Mouse (Mus musculus): ENCODE data around the gene Gm6871. TPM values are rescaled to one million over a fixed set of nuclear protein-coding genes. Genes with fewer than 3 reads are reported as not detected.
A peak's percentile ranks its signal among the peaks of the same experiment; 100 is the strongest.
"Not testable (repeated sequence)": the region's sequence is repeated elsewhere in the genome, so short reads cannot be mapped to it uniquely, and the experiment has no call there.

The Gm6871 gene
- polyA plus RNA-seq (2014; fragmentation: Nextera tagmentation; extraction: Ambion mirVana): not detected in 2 replicates

DNA sequence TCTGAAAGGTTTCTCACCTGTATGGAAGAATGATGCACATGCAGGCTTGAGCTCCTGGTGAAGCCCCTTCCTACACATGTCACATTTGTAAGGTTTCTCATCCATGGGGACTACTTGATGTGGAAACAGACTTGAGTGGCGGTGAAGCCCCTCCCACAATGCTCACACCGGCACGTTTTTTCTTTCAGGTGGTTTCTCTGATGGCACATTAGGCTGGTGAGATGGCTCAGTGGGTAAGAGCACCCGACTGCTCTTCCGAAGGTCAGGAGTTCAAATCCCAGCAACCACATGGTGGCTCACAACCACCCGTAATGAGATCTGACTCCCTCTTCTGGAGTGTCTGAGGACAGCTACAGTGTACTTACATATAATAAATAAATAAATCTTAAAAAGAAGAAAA is at the start of gene Gm6871:
Gene Gm6871, minus strand, starts transcription at position 101 of the 400 bp plus-strand sequence.
- H3K4me1 ChIP-seq (ENCODE audit: control insufficient read depth, insufficient read depth, low read length); H3K9ac ChIP-seq (replicated peaks; ENCODE audit: low read length); H3K9me3 ChIP-seq (replicated peaks; ENCODE audit: control insufficient read depth, low read length); DNase-seq (ENCODE audit: low spot score); ATAC-seq (replicated peaks; ENCODE audit: insufficient number of reproducible peaks, low FRiP score, low TSS enrichment, low read depth); H3K4me3 ChIP-seq (ENCODE audit: low read depth, low read length); H3K27me3 ChIP-seq (ENCODE audit: control insufficient read depth, insufficient read depth, low read length); H3K27ac ChIP-seq (replicated peaks; ENCODE audit: low read depth, low read length); H3K4me2 ChIP-seq (ENCODE audit: low read depth, low read length); H3K36me3 ChIP-seq (replicated peaks; ENCODE audit: control insufficient read depth, insufficient read depth, low read depth, low read length): not testable (repeated sequence)
- 82% methylated on average over 5 of the region's 6 CpGs for WGBS

DNA sequence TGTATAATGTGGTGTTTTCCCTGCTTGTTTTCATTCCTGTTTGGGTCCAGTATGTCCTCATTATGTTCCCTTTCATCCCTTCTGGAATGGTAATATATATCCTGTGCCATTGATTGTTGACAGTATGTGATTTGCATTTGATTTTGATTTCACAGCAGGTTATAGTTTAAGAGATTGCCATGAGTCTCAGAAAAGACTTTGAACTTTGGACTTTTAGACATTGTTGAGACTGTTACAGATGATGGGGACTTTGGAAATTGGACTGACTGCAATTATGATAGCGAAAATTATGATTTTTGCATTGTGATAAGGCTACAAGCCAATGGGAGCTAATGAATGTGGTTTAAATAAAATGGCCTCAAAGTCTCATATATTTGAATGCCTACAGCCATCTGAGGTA is 42.8 kb upstream of the Gm6871 start:
- not testable (repeated sequence) for H3K4me1 ChIP-seq (ENCODE audit: control insufficient read depth, insufficient read depth, low read length); H3K27ac ChIP-seq (replicated peaks; ENCODE audit: low read depth, low read length); H3K36me3 ChIP-seq (replicated peaks; ENCODE audit: control insufficient read depth, insufficient read depth, low read depth, low read length); H3K9ac ChIP-seq (replicated peaks; ENCODE audit: low read length); H3K27me3 ChIP-seq (ENCODE audit: control insufficient read depth, insufficient read depth, low read length); ATAC-seq (replicated peaks; ENCODE audit: insufficient number of reproducible peaks, low FRiP score, low TSS enrichment, low read depth); H3K4me2 ChIP-seq (ENCODE audit: low read depth, low read length); H3K9me3 ChIP-seq (replicated peaks; ENCODE audit: control insufficient read depth, low read length); H3K4me3 ChIP-seq (ENCODE audit: low read depth, low read length); DNase-seq (ENCODE audit: low spot score)
- 95% methylated on average over 1 of the region's 1 CpGs for WGBS

DNA sequence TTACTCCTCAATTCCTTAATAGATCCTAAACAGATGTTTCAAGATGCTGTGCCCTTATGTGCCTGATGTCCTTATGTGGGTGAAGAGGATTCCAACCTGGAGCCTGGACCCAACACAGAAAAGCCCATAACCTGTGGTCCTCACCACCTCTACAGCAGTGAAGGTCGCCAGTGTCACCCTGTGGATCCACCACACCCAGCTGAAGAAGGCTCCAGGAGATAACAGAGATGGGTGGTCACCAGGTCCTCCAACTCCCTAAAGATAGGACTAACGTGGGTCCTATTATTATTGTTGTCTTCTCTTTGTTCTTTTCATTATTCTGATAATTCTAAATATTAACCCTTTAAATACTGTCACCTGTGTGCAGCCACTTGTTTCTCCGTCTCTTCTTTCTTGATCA is 38.2 kb upstream of the Gm6871 start:
- H3K36me3 ChIP-seq (replicated peaks; ENCODE audit: control insufficient read depth, insufficient read depth, low read depth, low read length): no peaks in the 10 kb centered on the region; the same call in 1 of the 2 replicates
- H3K9me3 ChIP-seq (replicated peaks; ENCODE audit: control insufficient read depth, low read length): no peaks in the 10 kb centered on the region
- H3K4me1 ChIP-seq (ENCODE audit: control insufficient read depth, insufficient read depth, low read length): no peaks in the 10 kb centered on the region
- no peak overlapping the region for H3K27ac ChIP-seq (replicated peaks; ENCODE audit: low read depth, low read length)
- WGBS: 92% methylated on average over 3 of the region's 3 CpGs
- ATAC-seq (replicated peaks; ENCODE audit: insufficient number of reproducible peaks, low FRiP score, low TSS enrichment, low read depth) (no peak), DNase-seq (ENCODE audit: low spot score) (no peak)
- H3K27me3 ChIP-seq (ENCODE audit: control insufficient read depth, insufficient read depth, low read length): no peaks in the 10 kb centered on the region
- H3K4me2 ChIP-seq (ENCODE audit: low read depth, low read length): no peak overlapping the region
- H3K4me3 ChIP-seq (ENCODE audit: low read depth, low read length): no peak overlapping the region
- no peak overlapping the region for H3K9ac ChIP-seq (replicated peaks; ENCODE audit: low read length)

GRCm38 (mm10) chr7:41599932-41600548 is 26.6 kb upstream of the Gm6871 start:
- peak overlapping the region; percentile 58 for H3K4me3 ChIP-seq (ENCODE audit: low read depth, low read length)
- no peaks in the 10 kb centered on the region for H3K9me3 ChIP-seq (replicated peaks; ENCODE audit: control insufficient read depth, low read length)
- H3K36me3 ChIP-seq (replicated peaks; ENCODE audit: control insufficient read depth, insufficient read depth, low read depth, low read length): no peaks in the 10 kb centered on the region
- no peak for ATAC-seq (replicated peaks; ENCODE audit: insufficient number of reproducible peaks, low FRiP score, low TSS enrichment, low read depth)
- no peak overlapping the region for H3K27ac ChIP-seq (replicated peaks; ENCODE audit: low read depth, low read length)
- H3K9ac ChIP-seq (replicated peaks; ENCODE audit: low read length): peak overlapping the region; percentile 68
- no peaks in the 10 kb centered on the region for H3K27me3 ChIP-seq (ENCODE audit: control insufficient read depth, insufficient read depth, low read length)
- peak; percentile 40 for DNase-seq (ENCODE audit: low spot score)
- WGBS: 19% methylated on average over 3 of the region's 3 CpGs
- peak overlapping the region; percentile 53 for H3K4me2 ChIP-seq (ENCODE audit: low read depth, low read length)
- no peaks in the 10 kb centered on the region for H3K4me1 ChIP-seq (ENCODE audit: control insufficient read depth, insufficient read depth, low read length)

DNA sequence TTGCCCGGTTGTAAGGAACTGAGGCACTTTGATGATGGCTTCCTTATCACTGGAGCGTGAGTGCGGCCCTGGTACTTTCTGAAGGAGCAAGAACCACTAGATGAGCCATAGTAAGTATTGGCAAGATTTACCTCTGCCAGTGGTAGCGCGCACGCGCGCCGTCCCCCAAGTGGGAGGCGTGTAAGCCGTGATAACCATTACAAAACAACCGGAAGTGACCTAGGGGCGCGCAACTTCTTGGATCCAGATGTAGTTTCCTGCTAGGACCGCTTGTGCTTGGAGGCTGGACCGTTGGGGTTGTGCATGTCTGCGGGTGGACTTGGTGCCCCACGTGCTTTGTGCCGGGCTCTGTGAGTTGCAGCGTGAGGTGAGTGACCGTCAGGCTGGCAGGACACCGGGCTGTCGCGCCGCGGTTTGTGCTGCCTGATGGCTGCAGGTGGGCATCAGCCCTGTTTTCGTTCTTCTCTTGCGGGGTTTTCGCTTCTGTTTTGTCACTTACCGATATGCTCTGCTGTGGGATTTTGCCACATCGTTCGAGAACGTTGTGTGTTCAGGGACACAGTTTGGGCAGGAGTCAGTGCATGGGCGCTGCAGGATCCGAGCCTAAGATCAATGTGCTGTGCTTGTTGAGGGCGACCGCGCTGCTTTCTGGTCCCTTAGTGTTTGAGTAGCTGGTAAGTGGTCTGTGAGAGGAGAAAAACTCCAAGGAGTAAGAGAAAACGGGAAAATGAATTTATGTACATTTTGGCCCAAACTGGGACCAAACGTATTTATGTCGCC is 25.8 kb upstream of the Gm6871 start, which contains the start of gene 2610021A01Rik:
Gene 2610021A01Rik, plus strand, starts transcription at position 197 of the 780 bp plus-strand sequence.
- H3K27me3 ChIP-seq (ENCODE audit: control insufficient read depth, insufficient read depth, low read length): no peaks in the 10 kb centered on the region
- ATAC-seq (replicated peaks; ENCODE audit: insufficient number of reproducible peaks, low FRiP score, low TSS enrichment, low read depth): peak; percentile 97
- H3K4me2 ChIP-seq (ENCODE audit: low read depth, low read length): peak within 1 kb of the TSS; percentile 53
- WGBS: 1% methylated on average over 41 of the region's 41 CpGs
- H3K4me1 ChIP-seq (ENCODE audit: control insufficient read depth, insufficient read depth, low read length): no peaks in the 10 kb centered on the region
- peak within 1 kb of the TSS; percentile 68 for H3K9ac ChIP-seq (replicated peaks; ENCODE audit: low read length)
- H3K4me3 ChIP-seq (ENCODE audit: low read depth, low read length): peak within 1 kb of the TSS; percentile 58
- H3K36me3 ChIP-seq (replicated peaks; ENCODE audit: control insufficient read depth, insufficient read depth, low read depth, low read length): no peaks in the 10 kb centered on the region
- H3K9me3 ChIP-seq (replicated peaks; ENCODE audit: control insufficient read depth, low read length): no peaks in the 10 kb centered on the region
- H3K27ac ChIP-seq (replicated peaks; ENCODE audit: low read depth, low read length): no peak within 1 kb of the TSS
- DNase-seq (ENCODE audit: low spot score): peak; percentile 95

DNA sequence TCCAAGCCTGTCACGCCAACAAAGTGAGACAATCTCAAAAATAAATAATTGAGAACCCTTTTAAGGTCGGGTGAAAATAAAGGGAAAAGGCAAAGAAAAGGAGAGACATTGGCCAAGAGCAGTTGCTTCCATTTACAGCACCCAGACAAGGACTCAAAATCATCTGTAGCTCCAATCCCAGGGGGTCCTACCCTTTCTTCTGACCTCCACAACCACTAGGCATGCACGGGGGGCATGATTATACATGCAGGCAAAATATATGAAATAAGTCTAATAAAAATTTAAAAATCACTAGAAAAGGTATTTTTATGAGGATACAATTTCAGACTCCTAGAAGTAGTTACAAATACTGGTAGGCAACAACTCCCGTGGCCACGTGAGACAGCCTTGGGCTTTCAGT is 25.2 kb upstream of the Gm6871 start:
- H3K27me3 ChIP-seq (ENCODE audit: control insufficient read depth, insufficient read depth, low read length): no peaks in the 10 kb centered on the region
- DNase-seq (ENCODE audit: low spot score) (no peak), ATAC-seq (replicated peaks; ENCODE audit: insufficient number of reproducible peaks, low FRiP score, low TSS enrichment, low read depth) (peak; percentile 3; the same call in 1 of the 2 replicates)
- peak overlapping the region; percentile 42 for H3K4me2 ChIP-seq (ENCODE audit: low read depth, low read length)
- H3K9ac ChIP-seq (replicated peaks; ENCODE audit: low read length): peak overlapping the region; percentile 57
- 51% methylated on average over 5 of the region's 5 CpGs for WGBS
- no peaks in the 10 kb centered on the region for H3K4me1 ChIP-seq (ENCODE audit: control insufficient read depth, insufficient read depth, low read length)
- H3K4me3 ChIP-seq (ENCODE audit: low read depth, low read length): peak overlapping the region; percentile 58
- no peaks in the 10 kb centered on the region for H3K9me3 ChIP-seq (replicated peaks; ENCODE audit: control insufficient read depth, low read length)
- no peak overlapping the region for H3K27ac ChIP-seq (replicated peaks; ENCODE audit: low read depth, low read length)
- no peaks in the 10 kb centered on the region for H3K36me3 ChIP-seq (replicated peaks; ENCODE audit: control insufficient read depth, insufficient read depth, low read depth, low read length)

DNA sequence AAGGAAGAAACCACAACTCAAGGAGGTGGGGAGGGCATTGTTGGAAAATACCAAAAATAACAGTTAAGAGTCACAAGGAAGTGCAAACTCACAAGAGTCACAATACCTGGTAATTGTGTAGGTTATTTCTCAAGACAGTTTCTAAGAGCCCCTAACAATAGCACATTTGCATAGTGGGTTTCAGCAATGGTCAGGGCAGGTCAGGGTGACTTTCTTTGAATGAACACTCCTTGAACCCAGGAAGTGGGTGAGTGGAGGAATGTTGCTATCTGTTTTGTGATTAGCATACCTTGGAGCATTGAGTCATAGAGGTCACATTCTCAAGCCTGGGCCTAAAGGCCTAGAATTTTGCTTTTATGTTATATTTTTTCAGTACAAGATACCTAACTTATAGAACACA is 14.4 kb upstream of the Gm6871 start:
- not testable (repeated sequence) for H3K4me3 ChIP-seq (ENCODE audit: low read depth, low read length); H3K9me3 ChIP-seq (replicated peaks; ENCODE audit: control insufficient read depth, low read length); H3K4me2 ChIP-seq (ENCODE audit: low read depth, low read length); DNase-seq (ENCODE audit: low spot score); H3K9ac ChIP-seq (replicated peaks; ENCODE audit: low read length); H3K27me3 ChIP-seq (ENCODE audit: control insufficient read depth, insufficient read depth, low read length); H3K27ac ChIP-seq (replicated peaks; ENCODE audit: low read depth, low read length); ATAC-seq (replicated peaks; ENCODE audit: insufficient number of reproducible peaks, low FRiP score, low TSS enrichment, low read depth); H3K4me1 ChIP-seq (ENCODE audit: control insufficient read depth, insufficient read depth, low read length); H3K36me3 ChIP-seq (replicated peaks; ENCODE audit: control insufficient read depth, insufficient read depth, low read depth, low read length)

DNA sequence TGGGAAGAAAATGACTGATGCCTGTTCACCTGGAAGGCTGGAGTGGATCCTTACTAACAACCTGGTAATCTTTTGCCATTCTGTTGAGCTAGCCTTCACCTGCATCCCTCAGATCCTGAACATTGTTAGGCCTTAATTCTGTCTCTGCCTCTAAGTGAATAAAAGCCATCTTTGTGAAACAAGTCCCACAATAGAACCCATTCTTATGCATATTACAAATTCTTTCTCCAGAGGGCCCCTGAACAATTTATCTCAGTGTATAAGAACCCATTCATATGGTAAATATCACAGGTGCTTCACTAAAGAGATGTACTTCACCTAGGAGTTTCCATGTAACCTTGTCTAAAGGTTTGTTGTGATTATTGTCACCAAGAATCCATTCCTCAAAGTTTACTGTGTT is 8.6 kb upstream of the Gm6871 start:
- no peaks in the 10 kb centered on the region for H3K9me3 ChIP-seq (replicated peaks; ENCODE audit: control insufficient read depth, low read length)
- no peaks in the 10 kb centered on the region for H3K4me1 ChIP-seq (ENCODE audit: control insufficient read depth, insufficient read depth, low read length)
- H3K36me3 ChIP-seq (replicated peaks; ENCODE audit: control insufficient read depth, insufficient read depth, low read depth, low read length): no peaks in the 10 kb centered on the region
- no peak overlapping the region for H3K4me3 ChIP-seq (ENCODE audit: low read depth, low read length)
- no peak overlapping the region for H3K9ac ChIP-seq (replicated peaks; ENCODE audit: low read length)
- ATAC-seq (replicated peaks; ENCODE audit: insufficient number of reproducible peaks, low FRiP score, low TSS enrichment, low read depth) (no peak), DNase-seq (ENCODE audit: low spot score) (no peak)
- no peak overlapping the region for H3K27ac ChIP-seq (replicated peaks; ENCODE audit: low read depth, low read length)
- no peaks in the 10 kb centered on the region for H3K27me3 ChIP-seq (ENCODE audit: control insufficient read depth, insufficient read depth, low read length)
- no peak overlapping the region for H3K4me2 ChIP-seq (ENCODE audit: low read depth, low read length)

Data from embryonic facial prominence, embryonic 11.5 days (tissue).